Mouse (Mus musculus) kidney, adult 2 months (tissue): ENCODE measurements around the gene Apof. TPM values are rescaled to one million over a fixed set of nuclear protein-coding genes. Genes with fewer than 3 reads are reported as not detected.
"Not testable (repeated sequence)": the region's sequence is repeated elsewhere in the genome, so short reads cannot be mapped to it uniquely, and the experiment has no call there.

Source experiments
- DNase-seq: peaks from one replicate; pipeline ENCODE4 v3.0.0; 2021
- H3K27ac ChIP-seq: fragments of 200-500 bp; 2 replicates; pipeline ENCODE4 v1.5.1; 2012; ENCODE audit warnings: low read depth, low read length, control low read depth, inconsistent platforms; ENCODE audit not compliant: insufficient read depth
- H3K27me3 ChIP-seq: fragments of 200-500 bp; replicated peaks from 2 replicates; pipeline ENCODE4 v1.6.1; 2012; ENCODE audit warnings: mild to moderate bottlenecking, moderate library complexity, low read length, inconsistent platforms; ENCODE audit not compliant: control insufficient read depth, insufficient read depth
- H3K36me3 ChIP-seq: fragments of 200-500 bp; 2 replicates; pipeline ENCODE4 v1.6.1; 2012; ENCODE audit warnings: mild to moderate bottlenecking, moderate library complexity, low read length, inconsistent platforms; ENCODE audit not compliant: control insufficient read depth, insufficient read depth
- H3K4me1 ChIP-seq: fragments of 200-500 bp; 2 replicates; pipeline ENCODE4 v1.6.1; 2011; ENCODE audit warnings: low read length; ENCODE audit not compliant: control insufficient read depth, insufficient read depth
- H3K4me3 ChIP-seq: fragments of 200-500 bp; 2 replicates; pipeline ENCODE4 v1.5.1; 2011; ENCODE audit warnings: mild to moderate bottlenecking, low read depth, low read length, control low read depth; ENCODE audit not compliant: insufficient read depth
- CTCF ChIP-seq: fragments of 200-500 bp; conservative IDR thresholded peaks from 2 replicates; pipeline ENCODE4 v1.5.1; 2011; ENCODE audit warnings: low read depth, mild to moderate bottlenecking, control low read depth, low read length, moderate library complexity, mixed read lengths; ENCODE audit not compliant: insufficient read depth, insufficient read length
- POLR2A ChIP-seq: fragments of 200-500 bp; IDR thresholded peaks from one replicate; pipeline ENCODE4 v1.6.1; 2011; ENCODE audit warnings: low read depth, low read length, control low read depth
- WGBS: fragments of 180-500 bp; shearing (Covaris S2); methylation state at CpG from one replicate; pipeline ENCODE4 v1.1.7; 2018; 5-methylcytosine and 5-hydroxymethylcytosine counted together
- polyA plus RNA-seq: library from polyadenylated mRNA; depleted of rRNA; stranded (reverse); fragments of >200 nt; gene quantifications from 2 replicates; pipeline ENCODE4 v1.2.3, GENCODE M21; 2012

The Apof gene
- polyA plus RNA-seq, 1 experiment = 0.08 TPM

DNA sequence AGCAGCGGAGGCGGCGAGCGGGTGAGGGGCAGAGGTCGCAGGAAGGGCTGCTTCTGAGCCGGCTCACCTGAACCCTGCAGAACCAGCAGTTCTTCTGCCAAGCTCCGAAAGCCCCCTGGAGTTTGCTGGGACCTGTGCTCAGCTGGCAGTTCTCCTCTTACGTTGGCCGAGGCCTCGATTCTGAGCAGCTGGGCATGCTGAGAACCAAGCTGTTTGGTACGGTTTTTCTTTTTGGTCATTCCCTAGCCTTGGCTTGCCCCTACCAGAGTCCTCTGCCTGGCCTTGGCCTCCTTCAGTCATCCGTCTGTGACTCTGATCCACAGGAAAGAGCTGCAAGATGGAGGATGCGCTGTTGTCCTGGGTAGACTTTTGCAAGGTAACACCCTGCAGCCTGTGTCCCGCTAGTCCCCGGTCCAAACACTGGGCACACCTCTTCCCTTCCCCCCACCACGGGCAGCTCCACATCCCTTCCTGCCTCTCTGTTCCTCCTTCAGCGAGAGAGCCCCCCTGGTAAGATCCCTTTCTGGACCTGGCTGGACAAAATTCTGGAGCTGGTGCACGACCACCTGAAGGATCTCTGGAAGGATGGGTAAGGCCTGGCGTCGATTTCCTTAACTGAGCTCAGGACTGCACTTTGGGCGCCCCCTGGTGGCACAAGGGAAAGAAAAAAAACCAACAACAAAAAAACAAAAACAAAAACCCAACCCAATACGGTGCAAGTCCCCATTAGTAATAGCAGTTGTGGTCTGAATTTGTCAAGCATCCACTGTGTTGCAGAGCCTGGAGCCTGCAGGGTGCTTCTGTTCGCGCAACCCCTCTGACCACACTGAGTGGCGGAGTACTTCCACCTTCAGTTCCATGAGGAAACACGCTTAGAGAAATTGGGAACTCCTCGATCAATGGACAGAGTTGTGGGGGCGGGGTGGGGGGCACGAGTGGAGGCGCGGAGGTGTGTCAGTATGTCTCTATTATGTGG lies 15.4 kb downstream of the Apof start:
- peaks cover 1% of the 10 kb centered on the region for H3K36me3 ChIP-seq
- WGBS = 55% methylated on average over 31 of the region's 31 CpGs
- no peak overlapping the region for H3K27ac ChIP-seq
- H3K27me3 ChIP-seq = no peaks in the 10 kb centered on the region
- DNase-seq = peak; percentile 74
- H3K4me1 ChIP-seq = peaks cover 3% of the 10 kb centered on the region
- H3K4me3 ChIP-seq = no peak overlapping the region
- TF ChIP-seq CTCF = peak; percentile 66
- no peak for TF ChIP-seq POLR2A

DNA sequence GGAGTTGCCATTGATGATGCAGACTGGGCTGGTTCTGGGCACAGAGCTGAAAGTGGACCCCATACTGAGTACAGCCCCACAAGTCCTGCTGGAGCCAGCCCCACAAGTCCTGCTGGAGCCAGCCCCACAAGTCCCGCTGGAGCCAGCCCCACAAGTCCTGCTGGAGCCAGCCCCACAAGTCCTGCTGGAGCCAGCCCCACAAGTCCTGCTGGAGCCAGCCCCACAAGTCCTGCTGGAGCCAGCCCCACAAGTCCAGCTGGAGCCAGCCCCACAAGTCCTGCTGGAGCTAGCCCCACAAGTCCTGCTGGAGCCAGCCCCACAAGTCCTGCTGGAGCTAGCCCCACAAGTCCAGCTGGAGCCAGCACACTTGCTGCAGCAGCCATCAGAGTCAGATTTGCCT lies 22.1 kb downstream of the Apof start:
- not testable (repeated sequence) for H3K27ac ChIP-seq, H3K27me3 ChIP-seq, DNase-seq, H3K4me1 ChIP-seq, H3K4me3 ChIP-seq, H3K36me3 ChIP-seq
- WGBS = 84% methylated on average over 1 of the region's 1 CpGs

DNA sequence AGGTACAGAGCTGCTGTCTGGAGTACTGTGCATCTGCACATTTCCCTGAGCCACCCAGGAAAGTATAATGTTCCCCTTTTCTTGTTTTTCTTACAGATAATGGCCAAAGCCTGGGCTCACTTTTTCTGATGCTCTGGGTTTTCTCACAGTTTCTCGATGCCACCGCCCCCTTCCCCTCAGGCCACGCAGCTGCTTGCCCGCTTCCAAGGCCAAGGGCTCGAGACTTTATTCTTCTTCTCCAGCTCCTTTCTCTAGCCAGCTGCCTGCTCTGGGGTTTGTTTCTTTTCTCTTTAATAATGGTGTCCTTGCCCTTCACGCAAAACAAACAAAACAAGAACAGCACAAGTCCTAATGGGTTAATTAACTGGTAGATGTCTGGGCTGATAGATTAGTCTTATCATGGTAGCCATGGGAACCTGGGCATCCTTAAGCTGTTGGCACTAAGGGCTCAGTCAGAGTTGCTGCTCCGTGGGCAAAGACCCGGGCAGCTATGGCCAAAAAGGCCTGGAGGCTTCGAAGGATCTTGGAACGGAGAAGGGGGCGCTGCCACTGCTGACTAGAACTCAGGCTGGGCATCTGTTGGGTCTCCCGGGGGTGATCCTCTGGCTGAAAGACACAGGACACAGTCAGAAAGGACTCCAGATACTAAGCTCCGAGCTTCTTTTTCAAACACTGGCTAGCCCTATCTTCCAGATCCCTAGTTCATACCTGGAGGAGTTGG lies 28.1 kb downstream of the Apof start:
- H3K27me3 ChIP-seq = no peaks in the 10 kb centered on the region
- no peak for DNase-seq
- TF ChIP-seq POLR2A (no peak), CTCF (no peak)
- H3K4me3 ChIP-seq = no peak overlapping the region
- H3K27ac ChIP-seq = no peak overlapping the region
- peaks cover 4% of the 10 kb centered on the region; the same call in 1 of the 2 replicates for H3K36me3 ChIP-seq
- 81% methylated on average over 13 of the region's 13 CpGs for WGBS
- no peaks in the 10 kb centered on the region for H3K4me1 ChIP-seq

DNA sequence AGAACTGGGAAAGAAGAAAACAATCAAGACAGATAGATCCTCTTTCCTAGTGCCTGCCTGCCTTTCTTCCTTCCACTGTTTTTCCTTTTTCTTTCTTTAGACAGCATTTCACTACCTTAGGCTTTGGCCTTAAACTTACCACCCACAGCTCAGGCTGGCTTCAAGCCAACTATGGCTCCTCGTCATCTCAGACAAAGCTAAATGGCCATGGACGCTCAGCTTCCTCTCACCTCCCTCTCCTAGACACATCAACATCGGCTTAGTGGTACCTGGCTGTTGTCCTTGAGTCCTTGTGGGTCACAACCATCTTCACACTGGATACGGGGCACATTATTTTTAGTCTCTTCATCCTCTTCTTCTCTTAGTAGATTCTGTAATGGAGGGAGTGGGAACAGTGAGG lies 28.8 kb downstream of the Apof start:
- 72% methylated on average over 4 of the region's 4 CpGs for WGBS
- DNase-seq = no peak
- TF ChIP-seq CTCF = no peak
- TF ChIP-seq POLR2A = no peak

DNA sequence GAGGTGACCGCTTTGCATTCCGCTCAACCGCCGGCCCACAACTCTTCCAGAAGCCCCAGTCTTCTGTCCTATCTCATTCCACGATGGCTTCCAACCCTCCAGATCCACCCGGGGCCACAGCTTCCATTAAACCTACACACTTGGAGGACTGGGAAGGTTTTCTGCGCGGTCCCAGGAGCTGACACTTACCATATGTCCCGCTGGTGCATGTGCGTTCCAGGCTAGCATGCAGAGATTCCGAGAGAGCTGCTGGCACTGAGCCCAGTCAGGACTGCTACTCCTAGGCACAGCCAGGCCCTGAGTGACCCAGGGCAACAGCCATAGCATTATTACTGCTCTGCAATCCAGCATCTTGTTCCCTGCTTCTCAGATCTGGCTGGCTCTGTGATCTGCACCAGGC lies 29.2 kb downstream of the Apof start:
- H3K27ac ChIP-seq = no peak overlapping the region
- no peaks in the 10 kb centered on the region; the same call in 1 of the 2 replicates for H3K4me1 ChIP-seq
- no peaks in the 10 kb centered on the region for H3K36me3 ChIP-seq
- no peaks in the 10 kb centered on the region for H3K27me3 ChIP-seq
- no peak overlapping the region for H3K4me3 ChIP-seq
- DNase-seq = no peak
- 69% methylated on average over 11 of the region's 11 CpGs for WGBS
- no peak for TF ChIP-seq POLR2A
- TF ChIP-seq CTCF = no peak

More for the DNA sequence above, 28.8 kb downstream of the Apof start:
- H3K27ac ChIP-seq = no peak overlapping the region
- H3K27me3 ChIP-seq = no peaks in the 10 kb centered on the region
- no peak overlapping the region for H3K4me3 ChIP-seq
- no peaks in the 10 kb centered on the region for H3K36me3 ChIP-seq
- H3K4me1 ChIP-seq = no peaks in the 10 kb centered on the region; the same call in 1 of the 2 replicates

DNA sequence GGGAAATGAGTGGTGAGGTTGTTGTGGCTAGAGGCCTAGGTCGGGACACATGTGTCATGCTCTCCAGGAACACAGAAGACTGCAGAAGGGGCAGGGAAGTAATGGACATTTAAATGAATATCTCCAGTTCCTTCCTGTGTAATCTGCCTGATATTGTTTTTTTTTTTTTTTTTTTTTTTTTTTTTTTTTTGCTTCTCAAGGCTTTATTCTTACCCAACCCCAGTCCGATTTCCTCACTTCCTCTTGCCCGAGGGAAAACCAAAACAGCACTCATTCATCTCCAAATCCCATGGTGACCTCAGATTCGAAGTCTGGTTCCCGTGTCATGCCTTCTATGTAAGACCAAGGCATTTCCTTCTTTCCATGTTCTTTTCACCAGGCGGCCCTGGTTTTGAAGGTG lies 29.8 kb downstream of the Apof start:
- no peak for DNase-seq
- H3K27ac ChIP-seq = no peak overlapping the region
- 69% methylated on average over 6 of the region's 6 CpGs for WGBS

DNA sequence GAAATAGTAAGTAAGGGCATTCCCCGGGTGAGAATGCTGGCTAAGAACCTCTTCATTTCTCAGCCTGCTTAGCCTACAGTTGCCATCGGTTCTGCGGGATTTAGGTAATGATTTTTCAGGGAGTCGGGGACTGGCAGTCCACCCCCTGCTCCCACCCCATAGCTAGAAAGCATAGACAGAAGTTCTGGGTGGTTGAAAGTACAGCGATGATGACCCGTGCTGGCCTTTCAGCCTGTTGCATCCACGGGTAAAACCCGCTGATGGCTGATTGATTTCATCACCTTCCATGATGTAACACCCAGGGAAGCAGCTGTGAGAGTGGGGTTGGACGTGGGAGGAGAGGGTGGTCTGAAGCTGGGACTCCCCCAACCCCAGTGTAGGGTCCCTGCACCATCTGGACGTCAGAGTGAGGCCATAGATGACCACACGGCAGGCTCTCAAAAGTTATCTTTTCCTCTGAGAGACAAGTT lies 30.3 kb downstream of the Apof start, which contains the start of gene Il23a:
TSS of gene Il23a (minus strand) at position 51 of the 470 bp plus-strand sequence.
- TF ChIP-seq POLR2A (no peak), CTCF (no peak)
- no peaks in the 10 kb centered on the region for H3K36me3 ChIP-seq
- no peak within 1 kb of the TSS for H3K27ac ChIP-seq
- no peak within 1 kb of the TSS for H3K4me3 ChIP-seq
- H3K4me1 ChIP-seq = peaks cover 1% of the 10 kb centered on the region; the same call in 1 of the 2 replicates
- no peak for DNase-seq
- no peaks in the 10 kb centered on the region for H3K27me3 ChIP-seq
- WGBS = 72% methylated on average over 11 of the region's 11 CpGs

More for the DNA sequence above, 29.8 kb downstream of the Apof start:
- no peak for TF ChIP-seq CTCF
- TF ChIP-seq POLR2A = no peak
- H3K27me3 ChIP-seq = no peaks in the 10 kb centered on the region
- no peaks in the 10 kb centered on the region; the same call in 1 of the 2 replicates for H3K4me1 ChIP-seq
- H3K36me3 ChIP-seq = no peaks in the 10 kb centered on the region
- H3K4me3 ChIP-seq = no peak overlapping the region
